Mouse (Mus musculus) small intestine, adult 2 months (tissue): ENCODE data around the gene Adamtsl5. TPM values are rescaled to one million over a fixed set of nuclear protein-coding genes. Genes with fewer than 3 reads are reported as not detected.

Source experiments
- H3K27ac ChIP-seq: fragments of 200-500 bp; 2 replicates; pipeline ENCODE4 v1.5.1; 2012; ENCODE audit warnings: low read depth, low read length, control low read depth, inconsistent platforms; ENCODE audit not compliant: insufficient read depth
- H3K27me3 ChIP-seq: fragments of 200-500 bp; 2 replicates; pipeline ENCODE4 v1.6.1; 2012; ENCODE audit warnings: mild to moderate bottlenecking, moderate library complexity, low read length, inconsistent platforms; ENCODE audit not compliant: control insufficient read depth, insufficient read depth
- H3K36me3 ChIP-seq: fragments of 200-500 bp; 2 replicates; pipeline ENCODE4 v1.6.1; 2012; ENCODE audit warnings: mild to moderate bottlenecking, low read length, control low read depth, inconsistent platforms; ENCODE audit not compliant: control insufficient read depth, insufficient read depth
- H3K4me1 ChIP-seq: fragments of 200-500 bp; 2 replicates; pipeline ENCODE4 v1.6.1; 2012; ENCODE audit warnings: low read length, inconsistent platforms, mixed read lengths; ENCODE audit not compliant: control insufficient read depth, insufficient read depth, insufficient read length
- H3K4me3 ChIP-seq: fragments of 200-500 bp; 2 replicates; pipeline ENCODE4 v1.5.1; 2012; ENCODE audit warnings: low read depth, mild to moderate bottlenecking, control low read depth, inconsistent platforms, low read length, moderate library complexity
- CTCF ChIP-seq: fragments of 200-500 bp; IDR thresholded peaks from 2 replicates; pipeline ENCODE4 v1.5.1; 2012; ENCODE audit warnings: low read depth, mild to moderate bottlenecking, control low read depth, inconsistent platforms, low read length, moderate library complexity, mixed read lengths; ENCODE audit not compliant: insufficient replicate concordance, insufficient read length; ENCODE audit errors: extremely low read depth
- POLR2A ChIP-seq: fragments of 200-500 bp; IDR thresholded peaks from 2 replicates; pipeline ENCODE4 v1.6.1; 2012; ENCODE audit warnings: low read depth, mild to moderate bottlenecking, control low read depth, inconsistent platforms, low read length, moderate library complexity
- WGBS: fragments of 180-500 bp; shearing (Covaris S2); methylation state at CpG from one replicate; pipeline ENCODE4 v1.1.7; 2018; 5-methylcytosine and 5-hydroxymethylcytosine counted together
- polyA plus RNA-seq: library from polyadenylated mRNA; depleted of rRNA; stranded (reverse); fragments of >200 nt; gene quantifications from 2 replicates; pipeline ENCODE4 v1.2.3, GENCODE M21; 2012; rRNA removed

Adamtsl5 gene
- 74.2 and 136 TPM in 2 replicates for polyA plus RNA-seq

- Histone ChIP-seq H3K27me3 (no peaks in the 10 kb centered on the region), H3K4me1 (peaks cover 41% of the 10 kb centered on the region), H3K4me3 (peak within 1 kb of the TSS; percentile 61), H3K36me3 (no peaks in the 10 kb centered on the region), H3K27ac (peak within 1 kb of the TSS; percentile 39)
- TF ChIP-seq CTCF (peak; percentile 76), POLR2A (peak; percentile 51; the same call in 1 of the 2 replicates)
- 3% methylated on average over 42 of the region's 42 CpGs for WGBS
Observed at GRCm38 (mm10) chr10:80348244-80348781, at the start of gene Adamtsl5. Adamtsl5 (minus strand) TSS chr10:80348412.

GRCm38 (mm10) chr10:80397524-80398173, 49.4 kb upstream of the Adamtsl5 start:
- peaks cover 35% of the 10 kb centered on the region for H3K36me3 ChIP-seq
- no peak overlapping the region for H3K27ac ChIP-seq
- peaks cover 17% of the 10 kb centered on the region for H3K4me1 ChIP-seq
- 25% methylated on average over 8 of the region's 8 CpGs for WGBS
- H3K27me3 ChIP-seq = no peaks in the 10 kb centered on the region
- TF ChIP-seq CTCF (no peak), POLR2A (no peak)
- H3K4me3 ChIP-seq = peak overlapping the region; percentile 12; the same call in 1 of the 2 replicates

DNA sequence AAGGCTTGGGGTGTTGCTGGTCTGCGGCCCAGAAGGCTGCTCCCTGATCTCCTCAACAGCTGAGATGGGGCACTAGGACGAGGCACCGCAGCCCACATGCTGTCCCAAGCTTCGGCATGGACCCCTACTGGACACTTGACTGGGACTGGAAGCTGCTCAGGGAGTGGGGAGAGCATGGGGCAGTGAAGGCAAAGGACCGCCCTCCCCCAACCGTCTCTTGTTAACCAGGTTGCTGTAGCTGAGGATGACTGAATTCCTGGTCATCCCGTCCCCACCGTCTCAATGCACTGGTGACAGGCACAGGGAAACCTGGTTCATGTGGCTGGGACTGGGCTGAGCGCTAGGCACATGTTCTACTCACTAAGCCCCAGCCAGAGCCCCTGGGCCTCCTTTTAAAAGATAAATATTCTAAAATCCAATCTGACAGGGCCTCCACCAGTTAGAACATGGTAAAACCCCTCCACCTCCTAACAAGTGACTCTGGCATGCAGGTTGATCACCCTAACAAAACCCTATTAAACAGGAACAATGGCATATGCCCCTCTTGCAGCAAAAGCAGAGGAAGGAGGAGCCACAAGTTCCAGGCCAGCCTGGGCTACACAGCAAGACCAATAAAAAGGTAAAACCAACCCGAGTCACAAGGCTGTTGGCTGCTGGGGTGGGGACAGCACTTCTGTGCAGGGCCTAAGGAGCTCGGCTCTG, 48.8 kb upstream of the Adamtsl5 start:
- 82% methylated on average over 11 of the region's 11 CpGs for WGBS
- peaks cover 19% of the 10 kb centered on the region for H3K4me1 ChIP-seq
- TF ChIP-seq CTCF (no peak), POLR2A (no peak)
- peaks cover 37% of the 10 kb centered on the region for H3K36me3 ChIP-seq
- no peaks in the 10 kb centered on the region for H3K27me3 ChIP-seq
- H3K4me3 ChIP-seq = no peak overlapping the region
- H3K27ac ChIP-seq = no peak overlapping the region

GRCm38 (mm10) chr10:80395025-80395627, 46.9 kb upstream of the Adamtsl5 start:
- Histone ChIP-seq H3K4me3 (no peak overlapping the region), H3K4me1 (peaks cover 14% of the 10 kb centered on the region), H3K36me3 (peaks cover 39% of the 10 kb centered on the region), H3K27ac (no peak overlapping the region), H3K27me3 (no peaks in the 10 kb centered on the region)
- TF ChIP-seq POLR2A = no peak
- TF ChIP-seq CTCF = no peak
- 95% methylated on average over 35 of the region's 35 CpGs for WGBS

- 65% methylated on average over 5 of the region's 5 CpGs for WGBS
- Histone ChIP-seq H3K27ac (no peak overlapping the region), H3K27me3 (no peaks in the 10 kb centered on the region), H3K36me3 (peaks cover 39% of the 10 kb centered on the region), H3K4me3 (no peak overlapping the region), H3K4me1 (peaks cover 17% of the 10 kb centered on the region; the same call in 1 of the 2 replicates)
- TF ChIP-seq CTCF = no peak
Observed at GRCm38 (mm10) chr10:80392687-80393086, 44.5 kb upstream of the Adamtsl5 start.

- Histone ChIP-seq H3K36me3 (peaks cover 39% of the 10 kb centered on the region), H3K27ac (no peak overlapping the region), H3K4me3 (no peak overlapping the region), H3K27me3 (no peaks in the 10 kb centered on the region), H3K4me1 (peaks cover 23% of the 10 kb centered on the region)
- TF ChIP-seq CTCF = no peak
- no peak for TF ChIP-seq POLR2A
- 51% methylated on average over 9 of the region's 9 CpGs for WGBS
Observed at GRCm38 (mm10) chr10:80390697-80391096, 42.5 kb upstream of the Adamtsl5 start.
